Mouse (Mus musculus) CD8-positive naive resting alpha-beta T cell, adult 2 months (primary cell): Measurements from ENCODE around the gene Ccin.

Experiments used
- DNase-seq, 2 experiments: peaks; one replicate each; pipeline ENCODE4 v3.0.0; 2022; ENCODE audit warnings: low read depth in 2 of 2, low spot score in 2 of 2

Ccin gene

GRCm38 (mm10) chr4:43974914-43975616 is 8.2 kb upstream of the Ccin start:
- DNase-seq: no peak

GRCm38 (mm10) chr4:43976223-43976740 is 7.0 kb upstream of the Ccin start:
- DNase-seq: no peak

GRCm38 (mm10) chr4:43978521-43979443 is 4.5 kb upstream of the Ccin start:
- no peak for DNase-seq

GRCm38 (mm10) chr4:43979746-43980145 is 3.5 kb upstream of the Ccin start:
- no peak for DNase-seq

GRCm38 (mm10) chr4:43980236-43980635 is 3.0 kb upstream of the Ccin start:
- DNase-seq: no peak

GRCm38 (mm10) chr4:43980846-43981245 is 2.4 kb upstream of the Ccin start:
- DNase-seq: no peak

GRCm38 (mm10) chr4:43981251-43981650 is 2.0 kb upstream of the Ccin start:
- no peak for DNase-seq

- peak; percentile 95 to 96 for DNase-seq
Observed at GRCm38 (mm10) chr4:43982053-43982732, 1.1 kb upstream of the Ccin start.

- no peak for DNase-seq
Observed at GRCm38 (mm10) chr4:43983756-43984155, 473 bp downstream of the Ccin start.

GRCm38 (mm10) chr4:43984326-43984725 is 1.0 kb downstream of the Ccin start:
- DNase-seq: no peak

GRCm38 (mm10) chr4:43988976-43989375 is 5.7 kb downstream of the Ccin start:
- DNase-seq: no peak

- DNase-seq: no peak
Observed at GRCm38 (mm10) chr4:43993072-43993471, 9.8 kb downstream of the Ccin start.

GRCm38 (mm10) chr4:43994342-43994741 is 11.1 kb downstream of the Ccin start:
- DNase-seq: no peak

- no peak for DNase-seq
Observed at GRCm38 (mm10) chr4:44003622-44004021, 20.3 kb downstream of the Ccin start.

- DNase-seq: no peak
Observed at GRCm38 (mm10) chr4:44004126-44004525, 20.8 kb downstream of the Ccin start, which contains the start of gene Clta. Gene Clta (plus strand): TSS chr4:44004452.

- no peak for DNase-seq
Observed at GRCm38 (mm10) chr4:44004623-44005409, 21.5 kb downstream of the Ccin start.

- no peak for DNase-seq
Observed at GRCm38 (mm10) chr4:44010176-44010575, 26.9 kb downstream of the Ccin start.

- DNase-seq: no peak
Observed at GRCm38 (mm10) chr4:44010893-44011292, 27.6 kb downstream of the Ccin start.

- DNase-seq: no peak
Observed at GRCm38 (mm10) chr4:44011799-44012198, 28.5 kb downstream of the Ccin start.
